Mouse (Mus musculus) layer of hippocampus, adult 2 months (tissue): ENCODE results near the gene Tpk1. TPM values are rescaled to one million over a fixed set of nuclear protein-coding genes. Genes with fewer than 3 reads are reported as not detected.
"Not testable (repeated sequence)": the region's sequence is repeated elsewhere in the genome, so short reads cannot be mapped to it uniquely, and the experiment has no call there.

Experiments
- DNase-seq, 2 experiments: peaks; one replicate each; pipeline ENCODE4 v3.0.0; 2022; ENCODE audit warnings: low spot score in 2 of 2
- H3K27ac ChIP-seq: fragments of 200-600 bp; 2 replicates; pipeline ENCODE4 v1.8.1; 2022
- H3K4me3 ChIP-seq: fragments of 200-600 bp; 2 replicates; pipeline ENCODE4 v1.8.1; 2022; ENCODE audit warnings: mild to moderate bottlenecking
- CTCF ChIP-seq: fragments of 200-600 bp; conservative IDR thresholded peaks from 2 replicates; pipeline ENCODE4 v1.8.1; 2022; ENCODE audit warnings: antibody characterized with exemption, mild to moderate bottlenecking, moderate library complexity
- total RNA-seq, 2 experiments: library from RNA; stranded (reverse); gene quantifications; 2 replicates each; pipeline ENCODE4 v1.2.3; 2021

Gene Tpk1
- total RNA-seq, 2 experiments from 2014 or later, result 2.6 to 3.6 TPM

- no peak for DNase-seq
- Histone ChIP-seq H3K27ac (no peak overlapping the region), H3K4me3 (no peak overlapping the region)
- no peak for TF ChIP-seq CTCF
Measured at GRCm38 (mm10) chr6:43636980-43637638, 29.0 kb downstream of the Tpk1 start.

- no peak for TF ChIP-seq CTCF
- no peak for DNase-seq
- H3K27ac ChIP-seq, result no peak overlapping the region
Measured at GRCm38 (mm10) chr6:43633308-43633963, 32.6 kb downstream of the Tpk1 start.

GRCm38 (mm10) chr6:43632871-43633270, 33.2 kb downstream of the Tpk1 start:
- Histone ChIP-seq H3K4me3 (no peak overlapping the region), H3K27ac (no peak overlapping the region)
- no peak for DNase-seq
- no peak for TF ChIP-seq CTCF

More at GRCm38 (mm10) chr6:43633308-43633963, 32.6 kb downstream of the Tpk1 start:
- no peak overlapping the region for H3K4me3 ChIP-seq

- not testable (repeated sequence) for H3K4me3 ChIP-seq, DNase-seq, H3K27ac ChIP-seq
Measured at GRCm38 (mm10) chr6:43623448-43623847, 42.6 kb downstream of the Tpk1 start.

GRCm38 (mm10) chr6:43619258-43619657, 46.8 kb downstream of the Tpk1 start:
- H3K4me3 ChIP-seq, result no peak overlapping the region
- TF ChIP-seq CTCF, result no peak
- DNase-seq, result no peak
- no peak overlapping the region for H3K27ac ChIP-seq

- no peak overlapping the region for H3K27ac ChIP-seq
- DNase-seq, result no peak
- no peak for TF ChIP-seq CTCF
- H3K4me3 ChIP-seq, result no peak overlapping the region
Measured at GRCm38 (mm10) chr6:43611770-43612169, 54.3 kb downstream of the Tpk1 start.

GRCm38 (mm10) chr6:43590841-43591541, 75.1 kb downstream of the Tpk1 start:
- TF ChIP-seq CTCF, result no peak
- no peak for DNase-seq
- no peak overlapping the region for H3K4me3 ChIP-seq

GRCm38 (mm10) chr6:43585274-43585673, 80.8 kb downstream of the Tpk1 start:
- DNase-seq, result peak; percentile 28 to 30
- Histone ChIP-seq H3K27ac (0 out of 2 replicates have a peak overlapping the region, but pooled peaks have one; percentile 23), H3K4me3 (no peak overlapping the region)
- no peak for TF ChIP-seq CTCF

More at GRCm38 (mm10) chr6:43590841-43591541, 75.1 kb downstream of the Tpk1 start:
- no peak overlapping the region for H3K27ac ChIP-seq

GRCm38 (mm10) chr6:43581809-43582208, 84.3 kb downstream of the Tpk1 start:
- Histone ChIP-seq H3K27ac (no peak overlapping the region), H3K4me3 (no peak overlapping the region)
- no peak for DNase-seq
- TF ChIP-seq CTCF, result no peak

- Histone ChIP-seq H3K4me3 (no peak overlapping the region), H3K27ac (no peak overlapping the region)
- no peak for TF ChIP-seq CTCF
- DNase-seq, result no peak
Measured at GRCm38 (mm10) chr6:43567885-43568284, 98.2 kb downstream of the Tpk1 start.

GRCm38 (mm10) chr6:43562474-43562873, 103.6 kb downstream of the Tpk1 start:
- H3K4me3 ChIP-seq, result no peak overlapping the region
- no peak for DNase-seq
- no peak for TF ChIP-seq CTCF
- no peak overlapping the region for H3K27ac ChIP-seq

GRCm38 (mm10) chr6:43551410-43551809, 114.7 kb downstream of the Tpk1 start:
- H3K27ac ChIP-seq, result no peak overlapping the region
- no peak overlapping the region for H3K4me3 ChIP-seq
- no peak for TF ChIP-seq CTCF
- no peak for DNase-seq

GRCm38 (mm10) chr6:43546537-43546936, 119.5 kb downstream of the Tpk1 start:
- H3K4me3 ChIP-seq, result no peak overlapping the region
- TF ChIP-seq CTCF, result no peak
- DNase-seq, result no peak
- H3K27ac ChIP-seq, result no peak overlapping the region
